Mouse (Mus musculus) midbrain, postnatal 0 days (tissue): ENCODE results near the gene Lpin2. TPM values are rescaled to one million over a fixed set of nuclear protein-coding genes. Genes with fewer than 3 reads are reported as not detected.

Experiments
- ATAC-seq: fragments of 200-750 bp; cut with Nextera tagmentation; 2 replicates; pipeline ENCODE4 v1.8.0; 2017; ENCODE audit warnings: moderate number of reproducible peaks, mild to moderate bottlenecking, moderate TSS enrichment, moderate library complexity; ENCODE audit not compliant: low FRiP score
- DNase-seq: peaks from one replicate; pipeline ENCODE4 v3.0.0-alpha.2; 2015; ENCODE audit warnings: low spot score
- H3K27ac ChIP-seq: fragments of 300-500 bp; sonication (generic); 2 replicates; pipeline ENCODE4 v1.5.1; 2014; ENCODE audit warnings: low read depth, mild to moderate bottlenecking, low read length, mixed read lengths
- H3K27me3 ChIP-seq: fragments of 300-500 bp; sonication (generic); 2 replicates; pipeline ENCODE4 v1.6.1; 2014; ENCODE audit warnings: low read length, control low read depth, mixed read lengths; ENCODE audit not compliant: insufficient read depth
- H3K36me3 ChIP-seq: fragments of 300-500 bp; sonication (generic); 2 replicates; pipeline ENCODE4 v1.6.1; 2014; ENCODE audit warnings: low read length, control low read depth, mixed read lengths; ENCODE audit not compliant: insufficient read depth
- H3K4me1 ChIP-seq: fragments of 300-500 bp; sonication (generic); 2 replicates; pipeline ENCODE4 v1.6.1; 2014; ENCODE audit warnings: mild to moderate bottlenecking, control low read depth, antibody characterized with exemption, low read length, mixed read lengths; ENCODE audit not compliant: insufficient read depth
- H3K4me2 ChIP-seq: fragments of 300-500 bp; sonication (generic); 2 replicates; pipeline ENCODE4 v1.6.1; 2014; ENCODE audit warnings: low read depth, mild to moderate bottlenecking, low read length, mixed read lengths; ENCODE audit not compliant: poor library complexity, severe bottlenecking
- H3K4me3 ChIP-seq: fragments of 300-500 bp; sonication (generic); 2 replicates; pipeline ENCODE4 v1.5.1; 2014; ENCODE audit warnings: low read depth, mild to moderate bottlenecking, low read length, moderate library complexity
- H3K9ac ChIP-seq: fragments of 300-500 bp; sonication (generic); replicated peaks from 2 replicates; pipeline ENCODE4 v1.6.1; 2014; ENCODE audit warnings: mild to moderate bottlenecking, low read length, moderate library complexity, mixed read lengths; ENCODE audit not compliant: poor library complexity, severe bottlenecking
- H3K9me3 ChIP-seq: fragments of 300-500 bp; sonication (generic); 2 replicates; pipeline ENCODE4 v1.6.1; 2016; ENCODE audit warnings: low read length, control low read depth
- CTCF ChIP-seq: IDR thresholded peaks from 2 replicates; pipeline ENCODE4 v1.5.1; 2016; ENCODE audit warnings: antibody characterized with exemption, mild to moderate bottlenecking
- WGBS: fragments of 180-500 bp; shearing (Covaris S2); extraction: QIAGEN DNeasy Blood & Tissue Kit; methylation state at CpG from one replicate; pipeline ENCODE4 v1.1.7; 2014; 5-methylcytosine and 5-hydroxymethylcytosine counted together
- polyA plus RNA-seq: library from polyadenylated mRNA; unstranded; fragments of >200 nt; fragmentation: Nextera tagmentation; extraction: Ambion mirVana; gene quantifications from 2 replicates; pipeline ENCODE4 v1.2.1, GENCODE M21; 2015
- total RNA-seq: library from RNA; depleted of rRNA; stranded (reverse); fragments of >200 nt; gene quantifications from 2 replicates; pipeline ENCODE4 v1.2.3, GENCODE M21; 2014

Gene Lpin2
- total and polyA plus RNA-seq, 2 experiments from 2014 or later: 39.1 to 53.4 TPM

DNA sequence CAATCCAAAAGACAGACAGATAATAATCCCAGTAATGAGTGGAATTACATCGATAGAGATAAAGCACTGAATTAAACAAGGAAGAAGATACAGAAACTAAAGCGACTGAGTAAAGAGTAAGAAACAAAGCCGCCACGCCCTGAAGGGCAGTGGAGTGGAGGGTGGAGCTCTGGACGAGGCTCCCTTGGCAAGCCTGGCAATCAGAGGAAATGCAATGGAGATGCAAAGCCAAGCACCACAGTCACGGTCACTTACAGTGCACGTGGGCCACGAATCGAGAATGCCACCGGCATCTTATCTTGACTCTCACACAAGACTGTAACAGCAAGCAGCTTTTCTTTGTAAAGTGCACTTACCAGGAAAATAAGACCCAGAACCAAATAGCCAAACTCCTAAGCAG, 94.4 kb downstream of the Lpin2 start:
- DNase-seq: no peak

GRCm38 (mm10) chr17:71277701-71278491, 95.5 kb downstream of the Lpin2 start:
- Histone ChIP-seq H3K9me3 (no peaks in the 10 kb centered on the region), H3K4me2 (no peak overlapping the region), H3K9ac (no peak overlapping the region), H3K4me1 (no peaks in the 10 kb centered on the region), H3K4me3 (no peak overlapping the region), H3K27me3 (no peaks in the 10 kb centered on the region), H3K36me3 (no peaks in the 10 kb centered on the region), H3K27ac (no peak overlapping the region)
- 97% methylated on average over 6 of the region's 6 CpGs for WGBS
- ATAC-seq: no peak
- no peak for TF ChIP-seq CTCF
- no peak for DNase-seq

More for the DNA sequence above, 94.4 kb downstream of the Lpin2 start:
- H3K4me2 ChIP-seq: no peak overlapping the region
- no peaks in the 10 kb centered on the region for H3K36me3 ChIP-seq
- H3K27ac ChIP-seq: no peak overlapping the region
- H3K9me3 ChIP-seq: no peaks in the 10 kb centered on the region
- no peaks in the 10 kb centered on the region for H3K4me1 ChIP-seq
- H3K27me3 ChIP-seq: no peaks in the 10 kb centered on the region
- ATAC-seq: no peak
- no peak overlapping the region for H3K4me3 ChIP-seq
- 85% methylated on average over 10 of the region's 10 CpGs for WGBS
- H3K9ac ChIP-seq: no peak overlapping the region
- no peak for TF ChIP-seq CTCF

- Histone ChIP-seq H3K4me1 (no peaks in the 10 kb centered on the region), H3K9me3 (no peaks in the 10 kb centered on the region), H3K4me2 (no peak overlapping the region), H3K9ac (no peak overlapping the region), H3K27ac (no peak overlapping the region), H3K36me3 (no peaks in the 10 kb centered on the region), H3K4me3 (no peak overlapping the region), H3K27me3 (no peaks in the 10 kb centered on the region)
- no peak for ATAC-seq
- WGBS: 89% methylated on average over 9 of the region's 9 CpGs
- no peak for DNase-seq
- no peak for TF ChIP-seq CTCF
These were observed 100.4 kb downstream of the Lpin2 start for GRCm38 (mm10) chr17:71282716-71283115.

DNA sequence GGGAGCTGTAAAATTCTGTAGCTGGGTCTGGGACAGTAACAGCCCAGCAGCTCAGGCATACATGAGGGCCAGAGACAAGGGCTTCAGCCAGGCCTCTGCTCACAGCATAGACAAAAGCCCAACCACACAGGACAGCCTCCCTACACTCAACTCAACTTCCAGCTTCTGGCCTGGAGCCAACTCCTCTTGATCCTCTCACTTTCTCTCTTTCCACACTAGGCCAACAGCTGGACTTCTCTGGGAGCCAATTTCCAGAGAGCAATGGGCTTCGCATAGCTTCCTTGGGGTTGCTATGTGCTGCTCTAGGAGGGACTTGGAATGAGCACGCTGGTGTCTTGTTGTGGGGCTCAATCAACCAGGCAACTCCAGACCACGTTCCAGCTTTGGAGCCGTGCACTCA, 100.9 kb downstream of the Lpin2 start:
- ATAC-seq (0 out of 2 replicates have a peak, but pooled peaks have one; percentile 31), DNase-seq (peak; percentile 54)
- Histone ChIP-seq H3K4me1 (no peaks in the 10 kb centered on the region), H3K36me3 (no peaks in the 10 kb centered on the region), H3K27ac (no peak overlapping the region), H3K4me2 (no peak overlapping the region), H3K27me3 (no peaks in the 10 kb centered on the region), H3K9ac (no peak overlapping the region), H3K4me3 (no peak overlapping the region), H3K9me3 (no peaks in the 10 kb centered on the region)
- whole genome bisulfite sequencing: 83% methylated on average over 4 of the region's 4 CpGs
- no peak for TF ChIP-seq CTCF

- ATAC-seq (no peak), DNase-seq (no peak)
- TF ChIP-seq CTCF: no peak
- Histone ChIP-seq H3K9me3 (no peaks in the 10 kb centered on the region), H3K27me3 (no peaks in the 10 kb centered on the region), H3K9ac (no peak overlapping the region), H3K4me2 (no peak overlapping the region), H3K4me3 (no peak overlapping the region), H3K27ac (no peak overlapping the region), H3K36me3 (no peaks in the 10 kb centered on the region), H3K4me1 (no peaks in the 10 kb centered on the region)
- WGBS: 86% methylated on average over 6 of the region's 6 CpGs
These were observed 102.5 kb downstream of the Lpin2 start for GRCm38 (mm10) chr17:71284890-71285289.

- WGBS: 79% methylated on average over 6 of the region's 6 CpGs
- DNase-seq: no peak
- no peak for TF ChIP-seq CTCF
- no peak for ATAC-seq
- H3K4me1 ChIP-seq: no peaks in the 10 kb centered on the region
- no peak overlapping the region for H3K9ac ChIP-seq
- H3K27ac ChIP-seq: no peak overlapping the region
- no peak overlapping the region for H3K4me3 ChIP-seq
- no peak overlapping the region for H3K4me2 ChIP-seq
- no peaks in the 10 kb centered on the region for H3K9me3 ChIP-seq
- H3K36me3 ChIP-seq: no peaks in the 10 kb centered on the region
- no peaks in the 10 kb centered on the region for H3K27me3 ChIP-seq
These were observed 103.6 kb downstream of the Lpin2 start for GRCm38 (mm10) chr17:71285929-71286328.
